Mouse (Mus musculus) embryonic fibroblast, embryonic 13.5 days (primary cell): ENCODE measurements around the gene Tbc1d4.

Experiments
- CTCF ChIP-seq: IDR thresholded peaks from 2 replicates; pipeline ENCODE4 v1.5.1; 2011; ENCODE audit warnings: mild to moderate bottlenecking, control low read depth, low read length, moderate library complexity, borderline replicate concordance; ENCODE audit not compliant: insufficient read depth
- POLR2A ChIP-seq: IDR thresholded peaks from 2 replicates; pipeline ENCODE4 v1.6.1; 2011; ENCODE audit warnings: low read depth, mild to moderate bottlenecking, control low read depth, low read length, moderate library complexity

DNA sequence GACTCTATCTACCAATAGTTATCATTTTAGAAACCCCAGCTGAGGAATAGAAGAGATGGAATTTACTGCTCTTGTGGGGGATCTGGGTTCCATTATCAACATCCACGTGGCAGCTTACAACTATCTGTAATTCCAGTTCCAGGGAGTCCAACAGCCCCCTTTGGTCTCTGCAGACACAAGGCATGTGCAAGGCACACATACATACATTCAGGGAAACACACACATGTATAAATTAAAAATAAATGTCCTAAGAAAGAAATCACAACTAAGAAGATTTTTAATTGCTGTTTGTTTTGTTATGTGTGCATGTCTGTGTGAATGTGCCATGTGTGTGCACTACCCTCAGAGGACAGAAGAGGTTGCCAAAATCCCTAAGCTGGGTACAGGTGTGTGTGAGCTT is 82.5 kb downstream of the Tbc1d4 start:
- TF ChIP-seq POLR2A (no peak), CTCF (no peak)
